ENCODE assay signal across 15 mouse cellular contexts in the genomic region with DNA sequence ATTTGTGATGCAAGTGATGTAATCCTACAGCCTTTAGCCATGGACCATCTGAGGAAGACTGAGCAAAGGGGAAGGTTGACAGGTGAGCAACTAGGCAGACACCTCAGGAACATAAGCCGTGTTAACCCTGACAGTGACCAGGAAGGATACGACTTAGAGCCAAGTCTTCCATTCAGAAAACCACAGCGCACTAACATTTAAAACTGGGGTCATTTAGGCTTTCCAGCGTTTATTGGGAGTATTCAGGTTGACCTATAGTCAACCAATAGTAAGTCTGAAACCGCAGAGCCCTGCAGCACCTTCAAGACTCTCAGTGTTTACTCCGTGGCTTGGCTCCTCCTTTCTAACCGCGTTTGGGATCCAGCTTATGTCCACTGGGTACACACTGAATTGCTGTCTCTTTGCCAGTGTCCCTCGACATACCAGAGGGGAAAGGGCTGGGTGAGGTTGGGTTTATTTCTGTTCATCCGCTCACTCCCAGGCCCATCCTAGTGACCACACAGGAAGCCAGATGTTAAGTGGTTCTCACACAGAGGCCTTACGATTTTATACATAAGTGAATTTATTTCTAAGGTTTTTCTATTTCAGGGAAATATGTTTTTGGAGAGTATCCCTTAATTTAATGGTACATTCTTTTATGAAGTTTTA.
"Had no signal": no experiment of that assay in that cellular context is flagged by ENCODE, and none has a peak within 500 bp of the region (broad histone marks: within the 10 kb centered on the region; RNA-seq: fewer than 3 reads in every experiment).

No protein-coding gene starts in this region.

- ATAC-seq: lung, postnatal 0 days; midbrain, embryonic 16.5 days had no signal

- H3K9ac ChIP-seq: kidney, embryonic 15.5 days; limb, embryonic 12.5 days; liver, embryonic 15.5 days; neural tube, embryonic 13.5 days; stomach, embryonic 15.5 days had no signal

- H3K4me1 ChIP-seq: kidney, embryonic 15.5 days; liver, embryonic 15.5 days; midbrain, embryonic 10.5 days; neural tube, embryonic 13.5 days; stomach, embryonic 15.5 days had no signal

- DNase-seq: kidney, adult 2 months; kidney, postnatal 14 days; liver; lung, adult 2 months; lung, postnatal 36 days; right cerebral cortex, postnatal 14 days; thymus, postnatal 4 days had no signal

- H3K4me2 ChIP-seq: kidney, embryonic 15.5 days; limb, embryonic 12.5 days; liver, embryonic 15.5 days; neural tube, embryonic 13.5 days; stomach, embryonic 15.5 days had no signal

- H3K27ac ChIP-seq: kidney, embryonic 15.5 days; limb, embryonic 12.5 days; liver, embryonic 15.5 days; midbrain, embryonic 10.5 days; neural tube, embryonic 13.5 days; stomach, embryonic 15.5 days had no signal

- H3K36me3 ChIP-seq: kidney, embryonic 15.5 days; limb, embryonic 12.5 days; liver, embryonic 15.5 days; midbrain, embryonic 10.5 days; neural tube, embryonic 13.5 days; stomach, embryonic 15.5 days had no signal

- H3K9me3 ChIP-seq: kidney, embryonic 15.5 days; limb, embryonic 12.5 days; liver, embryonic 15.5 days; midbrain, embryonic 10.5 days; neural tube, embryonic 13.5 days; stomach, embryonic 15.5 days had no signal

- H3K4me3 ChIP-seq: kidney, embryonic 15.5 days; limb, embryonic 12.5 days; liver, embryonic 15.5 days; midbrain, embryonic 10.5 days; neural tube, embryonic 13.5 days; stomach, embryonic 15.5 days had no signal

- H3K27me3 ChIP-seq: kidney, embryonic 15.5 days; limb, embryonic 12.5 days; neural tube, embryonic 13.5 days; stomach, embryonic 15.5 days had no signal
